17 mouse cellular contexts compared by ENCODE assay signal in genomic region chr5:52296303-52296702, GRCm38 (mm10).
"Had no signal": no experiment of that assay in that cellular context is flagged by ENCODE, and none has a peak within 500 bp of the region (broad histone marks: within the 10 kb centered on the region; RNA-seq: fewer than 3 reads in every experiment).

No protein-coding gene starts in this region.

- H3K36me3 ChIP-seq: lung, embryonic 15.5 days; midbrain, embryonic 13.5 days; midbrain, embryonic 15.5 days; neural tube, embryonic 12.5 days; stomach, embryonic 15.5 days had no signal

- ATAC-seq: lung, postnatal 0 days; midbrain, embryonic 13.5 days; midbrain, embryonic 15.5 days had no signal

- H3K4me3 ChIP-seq: lung, embryonic 15.5 days; megakaryocyte, embryonic 14.5 days; midbrain, embryonic 13.5 days; midbrain, embryonic 15.5 days; neural tube, embryonic 12.5 days; stomach, embryonic 15.5 days had no signal

- H3K4me1 ChIP-seq: lung, embryonic 15.5 days; megakaryocyte, embryonic 14.5 days; midbrain, embryonic 13.5 days; midbrain, embryonic 15.5 days; neural tube, embryonic 12.5 days; stomach, embryonic 15.5 days had no signal

- H3K4me2 ChIP-seq: lung, embryonic 15.5 days; midbrain, embryonic 11.5 days; midbrain, embryonic 13.5 days; midbrain, embryonic 15.5 days; neural tube, embryonic 12.5 days; stomach, embryonic 15.5 days had no signal

- H3K9me3 ChIP-seq: lung, embryonic 15.5 days; midbrain, embryonic 13.5 days; midbrain, embryonic 15.5 days; neural tube, embryonic 12.5 days; stomach, embryonic 15.5 days had no signal

- DNase-seq: lung, adult 2 months; lung, postnatal 14 days; lung, postnatal 36 days; right cerebral cortex, postnatal 14 days; thymus, adult 2 months; thymus, postnatal 25 days; thymus, postnatal 4 days had no signal

- H3K9ac ChIP-seq: lung, embryonic 15.5 days; midbrain, embryonic 13.5 days; midbrain, embryonic 15.5 days; neural tube, embryonic 12.5 days; stomach, embryonic 15.5 days had no signal

- H3K27ac ChIP-seq: lung, embryonic 15.5 days; macrophage; midbrain, embryonic 13.5 days; midbrain, embryonic 15.5 days; neural tube, embryonic 12.5 days; stomach, embryonic 15.5 days; stomach, postnatal 0 days had no signal

- H3K27me3 ChIP-seq: lung, embryonic 15.5 days; megakaryocyte, embryonic 14.5 days; midbrain, embryonic 13.5 days; midbrain, embryonic 15.5 days; neural tube, embryonic 12.5 days; stomach, embryonic 15.5 days had no signal
